Mouse (Mus musculus) C2C12 (cell line): ENCODE measurements around the gene Ppm1b. TPM values are rescaled to one million over a fixed set of nuclear protein-coding genes. Genes with fewer than 3 reads are reported as not detected.

Experiments
- H3K27me3 ChIP-seq: one replicate; pipeline ENCODE4 v1.6.1; 2011; ENCODE audit not compliant: control insufficient read depth, insufficient read depth, insufficient read length
- H3K36me3 ChIP-seq: one replicate; pipeline ENCODE4 v1.6.1; 2011; ENCODE audit not compliant: control insufficient read depth, insufficient read depth
- H3K4me3 ChIP-seq: one replicate; pipeline ENCODE4 v1.5.1; 2011; ENCODE audit warnings: mild to moderate bottlenecking, control low read depth; ENCODE audit not compliant: poor library complexity, insufficient read depth, severe bottlenecking
- H3K79me2 ChIP-seq: one replicate; pipeline ENCODE4 v1.6.1; 2011; ENCODE audit not compliant: control insufficient read depth, insufficient read depth
- H3K79me3 ChIP-seq: one replicate; pipeline ENCODE4 v1.6.1; 2011; ENCODE audit warnings: low read depth, control low read depth
- H3ac ChIP-seq: one replicate; pipeline ENCODE3; 2011; ENCODE audit warnings: low read depth; ENCODE audit not compliant: control insufficient read depth, insufficient read length
- CEBPB ChIP-seq: IDR thresholded peaks from one replicate; pipeline ENCODE4 v1.6.1; 2011; ENCODE audit warnings: low read depth, mild to moderate bottlenecking, control low read depth, moderate library complexity
- CTCF ChIP-seq: IDR thresholded peaks from one replicate; pipeline ENCODE4 v1.5.1; 2011; ENCODE audit not compliant: control insufficient read depth, insufficient read depth, insufficient read length
- FOSL1 ChIP-seq: IDR thresholded peaks from one replicate; pipeline ENCODE4 v1.8.0; 2011; ENCODE audit warnings: mild to moderate bottlenecking, low read length; ENCODE audit not compliant: poor library complexity, insufficient read depth, severe bottlenecking
- MAX ChIP-seq: IDR thresholded peaks from one replicate; pipeline ENCODE4 v1.6.1; 2011; ENCODE audit warnings: mild to moderate bottlenecking, control low read depth
- MYOD1 ChIP-seq: IDR thresholded peaks from one replicate; pipeline ENCODE4 v1.6.1; 2011; ENCODE audit warnings: low read depth; ENCODE audit not compliant: control insufficient read depth, insufficient read length
- MYOG ChIP-seq: IDR thresholded peaks from one replicate; pipeline ENCODE4 v1.6.1; 2011; ENCODE audit not compliant: control insufficient read depth, insufficient read length; ENCODE audit errors: extremely low read depth
- USF1 ChIP-seq: IDR thresholded peaks from one replicate; pipeline ENCODE4 v1.6.1; 2011; ENCODE audit warnings: low read depth, mild to moderate bottlenecking, control low read depth, moderate library complexity
- polyA plus RNA-seq: library from polyadenylated mRNA; unstranded; fragments of >200 nt; fragmentation: generic; extraction: Trizol; gene quantifications from one replicate; pipeline ENCODE4 v1.2.1, GENCODE M21; 2012; ENCODE audit warnings: missing spikeins

Ppm1b gene
- polyA plus RNA-seq, 1 experiment, result 23.3 TPM

- no peaks in the 10 kb centered on the region for H3K79me3 ChIP-seq
- H3K27me3 ChIP-seq, result no peaks in the 10 kb centered on the region
- no peak overlapping the region for H3K4me3 ChIP-seq
- TF ChIP-seq USF1, result no peak
- no peak for TF ChIP-seq MYOD1
- no peak for TF ChIP-seq FOSL1
- no peak for TF ChIP-seq MYOG
- no peak for TF ChIP-seq CTCF
- no peak for TF ChIP-seq MAX
- TF ChIP-seq CEBPB, result no peak
- no peaks in the 10 kb centered on the region for H3K79me2 ChIP-seq
- H3K36me3 ChIP-seq, result peaks cover 4% of the 10 kb centered on the region
- no peak overlapping the region for H3ac ChIP-seq
These were observed 62.3 kb downstream of the Ppm1b start for GRCm38 (mm10) chr17:85018794-85019193.

- no peak for TF ChIP-seq MYOG
- no peak for TF ChIP-seq CEBPB
- no peak for TF ChIP-seq MYOD1
- no peak for TF ChIP-seq CTCF
- no peak for TF ChIP-seq USF1
- TF ChIP-seq FOSL1, result no peak
- no peak for TF ChIP-seq MAX
- Histone ChIP-seq H3K79me2 (no peaks in the 10 kb centered on the region), H3ac (no peak overlapping the region), H3K79me3 (no peaks in the 10 kb centered on the region), H3K27me3 (no peaks in the 10 kb centered on the region), H3K4me3 (no peak overlapping the region), H3K36me3 (peaks cover 4% of the 10 kb centered on the region)
These were observed 63.8 kb downstream of the Ppm1b start for GRCm38 (mm10) chr17:85020343-85020742.

- Histone ChIP-seq H3K27me3 (no peaks in the 10 kb centered on the region), H3K36me3 (no peaks in the 10 kb centered on the region), H3K4me3 (no peak overlapping the region), H3K79me2 (no peaks in the 10 kb centered on the region), H3ac (no peak overlapping the region), H3K79me3 (no peaks in the 10 kb centered on the region)
- TF ChIP-seq CEBPB, result no peak
- no peak for TF ChIP-seq MYOG
These were observed 67.0 kb downstream of the Ppm1b start for GRCm38 (mm10) chr17:85023247-85024167.

GRCm38 (mm10) chr17:85024237-85024636 lies 67.7 kb downstream of the Ppm1b start:
- TF ChIP-seq MYOD1, result no peak
- TF ChIP-seq MYOG, result no peak
- no peak for TF ChIP-seq USF1
- TF ChIP-seq CEBPB, result no peak
- no peak for TF ChIP-seq FOSL1
- H3K27me3 ChIP-seq, result no peaks in the 10 kb centered on the region
- no peaks in the 10 kb centered on the region for H3K79me2 ChIP-seq
- H3ac ChIP-seq, result no peak overlapping the region
- H3K36me3 ChIP-seq, result no peaks in the 10 kb centered on the region
- no peak overlapping the region for H3K4me3 ChIP-seq
- H3K79me3 ChIP-seq, result no peaks in the 10 kb centered on the region

GRCm38 (mm10) chr17:85025151-85025550 lies 68.6 kb downstream of the Ppm1b start:
- Histone ChIP-seq H3K79me2 (no peaks in the 10 kb centered on the region), H3K27me3 (no peaks in the 10 kb centered on the region), H3K36me3 (no peaks in the 10 kb centered on the region), H3K4me3 (no peak overlapping the region), H3K79me3 (no peaks in the 10 kb centered on the region), H3ac (no peak overlapping the region)
- TF ChIP-seq CTCF, result no peak
- no peak for TF ChIP-seq CEBPB

GRCm38 (mm10) chr17:85026436-85026835 lies 69.9 kb downstream of the Ppm1b start:
- no peak overlapping the region for H3K4me3 ChIP-seq
- H3K27me3 ChIP-seq, result no peaks in the 10 kb centered on the region
- no peak for TF ChIP-seq CTCF
- TF ChIP-seq MYOG, result no peak
- TF ChIP-seq CEBPB, result no peak
- no peak for TF ChIP-seq MYOD1
- TF ChIP-seq MAX, result no peak
- TF ChIP-seq USF1, result no peak
- no peak for TF ChIP-seq FOSL1
- H3K79me3 ChIP-seq, result no peaks in the 10 kb centered on the region
- no peak overlapping the region for H3ac ChIP-seq
- no peaks in the 10 kb centered on the region for H3K36me3 ChIP-seq
- no peaks in the 10 kb centered on the region for H3K79me2 ChIP-seq
